Mouse (Mus musculus) C2C12 (cell line): Measurements from ENCODE around the gene Ptpro. TPM values are rescaled to one million over a fixed set of nuclear protein-coding genes. Genes with fewer than 3 reads are reported as not detected.

Experiments
- H3K27me3 ChIP-seq: one replicate; pipeline ENCODE4 v1.6.1; 2011; ENCODE audit not compliant: control insufficient read depth, insufficient read depth, insufficient read length
- H3K36me3 ChIP-seq: one replicate; pipeline ENCODE4 v1.6.1; 2011; ENCODE audit not compliant: control insufficient read depth, insufficient read depth
- H3K4me3 ChIP-seq: one replicate; pipeline ENCODE4 v1.5.1; 2011; ENCODE audit warnings: mild to moderate bottlenecking, control low read depth; ENCODE audit not compliant: poor library complexity, insufficient read depth, severe bottlenecking
- H3K79me2 ChIP-seq: one replicate; pipeline ENCODE4 v1.6.1; 2011; ENCODE audit not compliant: control insufficient read depth, insufficient read depth
- H3K79me3 ChIP-seq: one replicate; pipeline ENCODE4 v1.6.1; 2011; ENCODE audit warnings: low read depth, control low read depth
- H3ac ChIP-seq: one replicate; pipeline ENCODE3; 2011; ENCODE audit warnings: low read depth; ENCODE audit not compliant: control insufficient read depth, insufficient read length
- CEBPB ChIP-seq: IDR thresholded peaks from one replicate; pipeline ENCODE4 v1.6.1; 2011; ENCODE audit warnings: low read depth, mild to moderate bottlenecking, control low read depth, moderate library complexity
- CTCF ChIP-seq: IDR thresholded peaks from one replicate; pipeline ENCODE4 v1.5.1; 2011; ENCODE audit not compliant: control insufficient read depth, insufficient read depth, insufficient read length
- FOSL1 ChIP-seq: IDR thresholded peaks from one replicate; pipeline ENCODE4 v1.8.0; 2011; ENCODE audit warnings: mild to moderate bottlenecking, low read length; ENCODE audit not compliant: poor library complexity, insufficient read depth, severe bottlenecking
- MAX ChIP-seq: IDR thresholded peaks from one replicate; pipeline ENCODE4 v1.6.1; 2011; ENCODE audit warnings: mild to moderate bottlenecking, control low read depth
- MYOD1 ChIP-seq: IDR thresholded peaks from one replicate; pipeline ENCODE4 v1.6.1; 2011; ENCODE audit warnings: low read depth; ENCODE audit not compliant: control insufficient read depth, insufficient read length
- MYOG ChIP-seq: IDR thresholded peaks from one replicate; pipeline ENCODE4 v1.6.1; 2011; ENCODE audit not compliant: control insufficient read depth, insufficient read length; ENCODE audit errors: extremely low read depth
- USF1 ChIP-seq: IDR thresholded peaks from one replicate; pipeline ENCODE4 v1.6.1; 2011; ENCODE audit warnings: low read depth, mild to moderate bottlenecking, control low read depth, moderate library complexity
- polyA plus RNA-seq: library from polyadenylated mRNA; unstranded; fragments of >200 nt; fragmentation: generic; extraction: Trizol; gene quantifications from one replicate; pipeline ENCODE4 v1.2.1, GENCODE M21; 2012; ENCODE audit warnings: missing spikeins

Gene Ptpro
- polyA plus RNA-seq, 1 experiment: not detected

- Histone ChIP-seq H3K27me3 (no peaks in the 10 kb centered on the region), H3K79me3 (no peaks in the 10 kb centered on the region), H3K79me2 (no peaks in the 10 kb centered on the region), H3ac (no peak overlapping the region), H3K4me3 (no peak overlapping the region), H3K36me3 (no peaks in the 10 kb centered on the region)
- TF ChIP-seq USF1: no peak
- TF ChIP-seq MYOG: no peak
- no peak for TF ChIP-seq MAX
- no peak for TF ChIP-seq FOSL1
- no peak for TF ChIP-seq CEBPB
- no peak for TF ChIP-seq CTCF
- TF ChIP-seq MYOD1: no peak
Measured at GRCm38 (mm10) chr6:137425500-137426432, 173.6 kb downstream of the Ptpro start.

- Histone ChIP-seq H3K4me3 (no peak overlapping the region), H3K27me3 (peaks cover 6% of the 10 kb centered on the region), H3K79me2 (no peaks in the 10 kb centered on the region), H3K79me3 (no peaks in the 10 kb centered on the region), H3ac (no peak overlapping the region), H3K36me3 (no peaks in the 10 kb centered on the region)
- TF ChIP-seq CTCF: no peak
- TF ChIP-seq CEBPB: no peak
- TF ChIP-seq FOSL1: no peak
- no peak for TF ChIP-seq USF1
- TF ChIP-seq MAX: no peak
- no peak for TF ChIP-seq MYOD1
- no peak for TF ChIP-seq MYOG
Measured at GRCm38 (mm10) chr6:137433521-137434137, 181.5 kb downstream of the Ptpro start.

GRCm38 (mm10) chr6:137437486-137437885, 185.4 kb downstream of the Ptpro start:
- no peak for TF ChIP-seq USF1
- no peak for TF ChIP-seq MYOG
- TF ChIP-seq MYOD1: no peak
- no peak for TF ChIP-seq CEBPB
- no peak for TF ChIP-seq MAX
- TF ChIP-seq CTCF: no peak
- TF ChIP-seq FOSL1: no peak
- no peaks in the 10 kb centered on the region for H3K79me3 ChIP-seq
- H3K4me3 ChIP-seq: no peak overlapping the region
- H3K79me2 ChIP-seq: no peaks in the 10 kb centered on the region
- peaks cover 10% of the 10 kb centered on the region for H3K27me3 ChIP-seq
- H3ac ChIP-seq: no peak overlapping the region
- no peaks in the 10 kb centered on the region for H3K36me3 ChIP-seq

GRCm38 (mm10) chr6:137437902-137438580, 185.9 kb downstream of the Ptpro start:
- Histone ChIP-seq H3K36me3 (no peaks in the 10 kb centered on the region), H3K27me3 (peaks cover 10% of the 10 kb centered on the region), H3K79me3 (no peaks in the 10 kb centered on the region), H3K79me2 (no peaks in the 10 kb centered on the region), H3K4me3 (no peak overlapping the region), H3ac (no peak overlapping the region)
- TF ChIP-seq FOSL1 (no peak), USF1 (no peak), MYOD1 (no peak), MYOG (no peak), MAX (no peak), CTCF (no peak), CEBPB (no peak)
